Mouse (Mus musculus) layer of hippocampus, adult 2 months (tissue): ENCODE measurements around the gene Trip10. TPM values are rescaled to one million over a fixed set of nuclear protein-coding genes. Genes with fewer than 3 reads are reported as not detected.

ENCODE experiments used
- DNase-seq, 2 experiments: peaks; one replicate each; pipeline ENCODE4 v3.0.0; 2022; ENCODE audit warnings: low spot score in 2 of 2
- H3K27ac ChIP-seq: fragments of 200-600 bp; 2 replicates; pipeline ENCODE4 v1.8.1; 2022
- H3K4me3 ChIP-seq: fragments of 200-600 bp; 2 replicates; pipeline ENCODE4 v1.8.1; 2022; ENCODE audit warnings: mild to moderate bottlenecking
- CTCF ChIP-seq: fragments of 200-600 bp; conservative IDR thresholded peaks from 2 replicates; pipeline ENCODE4 v1.8.1; 2022; ENCODE audit warnings: antibody characterized with exemption, mild to moderate bottlenecking, moderate library complexity
- total RNA-seq, 2 experiments: library from RNA; stranded (reverse); gene quantifications; 2 replicates each; pipeline ENCODE4 v1.2.3; 2021

The Trip10 gene
- total RNA-seq, 2 experiments from 2014 or later = 8.2 to 9.8 TPM

DNA sequence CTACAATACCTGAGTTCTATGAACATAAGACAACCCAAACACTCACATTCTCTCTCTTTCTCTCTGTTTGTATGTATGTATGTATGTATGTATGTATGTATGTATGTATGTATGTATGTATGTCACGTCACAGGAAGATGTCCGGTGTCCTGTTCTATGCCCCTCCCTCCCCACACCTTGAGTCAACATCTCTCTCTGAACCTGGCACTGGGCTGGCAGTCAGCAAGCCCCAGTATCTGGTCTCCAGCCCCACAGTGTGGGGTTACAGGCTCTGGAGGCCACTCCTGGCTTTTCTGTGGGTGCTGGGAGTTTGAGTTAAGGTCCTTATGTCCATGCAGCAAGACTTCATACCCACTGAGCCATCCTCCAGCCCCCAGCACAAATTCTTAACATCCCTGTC, 21.8 kb upstream of the Trip10 start:
- DNase-seq = no peak
- Histone ChIP-seq H3K27ac (no peak overlapping the region), H3K4me3 (no peak overlapping the region)
- TF ChIP-seq CTCF = no peak

DNA sequence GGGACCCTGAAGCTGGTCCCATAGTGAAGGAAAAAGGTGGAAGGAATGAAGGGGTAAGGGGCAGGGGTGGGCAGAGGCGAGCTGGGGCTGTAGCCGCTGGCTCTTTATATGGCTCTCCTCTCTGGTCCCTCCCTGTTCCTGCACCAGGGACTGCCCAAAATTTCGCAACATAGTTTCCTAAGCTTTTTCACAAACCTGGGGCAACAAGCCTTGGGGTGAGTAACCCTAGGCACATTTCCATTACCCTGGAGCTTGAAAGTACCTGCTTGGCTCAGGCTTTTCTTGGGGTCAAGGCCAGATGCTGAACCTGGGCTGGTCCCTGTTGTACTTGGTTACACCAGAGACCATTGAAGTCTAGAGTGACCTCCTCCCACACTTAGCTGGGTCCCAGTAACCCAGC, 21.2 kb upstream of the Trip10 start, which contains the start of gene C3:
Gene C3, minus strand, starts transcription at position 123 of the 400 bp plus-strand sequence.
- no peak for DNase-seq
- Histone ChIP-seq H3K27ac (no peak within 1 kb of the TSS), H3K4me3 (no peak within 1 kb of the TSS)
- TF ChIP-seq CTCF = no peak

DNA sequence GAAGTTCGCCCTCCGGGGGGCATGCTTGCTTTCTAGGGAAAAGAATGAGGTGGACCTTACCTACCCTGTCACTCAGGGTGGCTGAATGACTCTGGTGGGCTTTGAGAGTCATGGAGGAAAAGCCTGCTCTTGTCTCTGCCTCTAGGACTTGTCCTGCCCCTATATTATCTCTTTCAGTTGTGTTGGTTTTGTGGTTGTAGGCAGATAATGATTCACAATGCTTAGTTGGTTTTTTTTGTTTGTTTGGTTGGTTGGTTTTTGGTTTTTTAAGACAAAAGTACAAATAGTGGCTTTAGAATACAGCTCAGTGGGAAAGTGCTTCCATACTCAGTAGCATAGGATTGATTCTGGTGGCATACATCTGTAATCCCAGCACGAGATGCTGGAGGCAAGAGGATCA, 20.4 kb upstream of the Trip10 start:
- Histone ChIP-seq H3K4me3 (no peak overlapping the region), H3K27ac (no peak overlapping the region)
- no peak for DNase-seq
- TF ChIP-seq CTCF = no peak

DNA sequence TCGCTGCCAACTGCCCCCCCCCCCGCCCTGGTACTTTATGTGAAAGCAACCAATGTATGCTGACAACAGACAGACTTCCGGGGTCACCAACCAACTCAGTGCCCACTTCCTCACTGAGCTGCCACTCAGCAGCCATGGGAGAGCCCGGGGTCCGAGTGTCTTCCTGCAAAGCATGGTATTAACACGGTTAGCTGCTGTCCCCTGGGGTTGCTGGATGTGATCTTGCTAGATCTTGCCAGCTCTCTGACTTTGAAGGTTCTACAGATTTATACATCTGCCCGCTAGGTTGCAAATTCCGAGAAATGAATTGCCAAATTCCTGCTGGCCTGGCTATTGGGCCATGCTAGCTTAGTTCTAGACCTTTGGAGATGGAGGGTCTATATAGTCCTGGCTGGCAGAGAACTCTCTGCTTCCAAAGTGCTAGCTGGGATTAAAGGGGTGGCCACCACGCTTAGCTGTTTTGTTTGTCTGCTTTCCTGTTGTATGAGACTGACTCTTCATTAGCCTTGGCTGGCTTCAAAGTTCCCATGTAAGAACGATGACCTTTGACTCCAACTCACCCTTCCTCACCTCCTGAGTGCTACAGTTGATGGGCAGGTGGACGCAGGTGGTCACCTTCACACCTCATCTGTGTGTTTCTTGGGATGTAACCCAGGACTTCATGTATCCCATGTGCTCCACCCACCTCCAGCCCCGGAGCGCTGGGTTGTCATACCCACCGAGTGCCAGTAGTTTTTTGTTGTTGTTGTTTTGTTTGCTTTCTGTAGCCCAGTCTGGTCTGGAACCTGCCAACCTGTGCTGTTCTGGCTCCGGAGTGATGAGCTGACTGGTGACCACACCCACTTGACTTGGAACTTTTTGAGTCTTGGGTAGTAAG, 19.2 kb upstream of the Trip10 start:
- no peak for TF ChIP-seq CTCF
- Histone ChIP-seq H3K4me3 (no peak overlapping the region), H3K27ac (no peak overlapping the region)
- DNase-seq = no peak

DNA sequence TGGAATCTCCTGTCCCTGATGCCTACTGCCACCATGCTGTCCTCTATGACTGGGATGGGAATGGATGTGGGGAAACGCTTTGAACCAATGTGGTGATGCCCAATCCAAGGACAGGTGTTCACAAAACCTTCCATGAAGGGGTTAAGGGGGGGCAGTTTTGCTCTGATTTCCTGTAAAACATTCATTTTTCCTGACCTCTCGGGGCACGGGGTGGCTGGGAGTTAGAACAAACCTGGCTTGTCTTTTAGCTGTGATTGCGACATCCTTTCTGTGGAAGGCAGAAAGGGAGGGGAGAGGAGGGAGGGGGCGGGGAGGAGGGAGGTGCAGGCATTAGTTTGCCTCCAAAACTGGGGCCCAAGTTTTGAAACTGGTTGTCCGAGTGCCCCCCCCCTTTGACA, 18.5 kb upstream of the Trip10 start:
- DNase-seq = no peak
- no peak for TF ChIP-seq CTCF
- no peak overlapping the region for H3K27ac ChIP-seq
- H3K4me3 ChIP-seq = no peak overlapping the region

DNA sequence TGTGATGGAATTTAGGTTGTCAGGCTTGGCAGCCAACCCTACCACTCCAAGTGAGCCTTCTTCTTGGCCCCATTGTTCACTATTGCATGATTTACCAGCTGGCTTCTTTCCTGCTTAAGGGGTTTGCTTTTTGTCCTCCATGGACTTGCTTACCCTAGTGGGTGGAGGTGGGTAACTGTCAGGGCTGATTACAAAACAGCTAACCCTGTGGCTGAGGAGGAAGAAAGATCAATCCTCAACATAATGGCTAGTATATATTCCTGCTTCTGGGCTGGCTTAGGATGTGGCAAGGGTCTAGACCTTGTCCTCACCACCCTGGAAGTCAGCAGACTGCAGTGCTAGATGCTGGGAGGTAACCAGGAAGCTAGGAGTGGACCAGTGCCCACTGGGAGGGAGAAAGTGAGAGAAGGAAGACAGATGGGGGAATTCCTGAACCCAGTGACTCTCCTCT, 17.9 kb upstream of the Trip10 start:
- Histone ChIP-seq H3K4me3 (no peak overlapping the region), H3K27ac (no peak overlapping the region)
- no peak for DNase-seq
- TF ChIP-seq CTCF = no peak

DNA sequence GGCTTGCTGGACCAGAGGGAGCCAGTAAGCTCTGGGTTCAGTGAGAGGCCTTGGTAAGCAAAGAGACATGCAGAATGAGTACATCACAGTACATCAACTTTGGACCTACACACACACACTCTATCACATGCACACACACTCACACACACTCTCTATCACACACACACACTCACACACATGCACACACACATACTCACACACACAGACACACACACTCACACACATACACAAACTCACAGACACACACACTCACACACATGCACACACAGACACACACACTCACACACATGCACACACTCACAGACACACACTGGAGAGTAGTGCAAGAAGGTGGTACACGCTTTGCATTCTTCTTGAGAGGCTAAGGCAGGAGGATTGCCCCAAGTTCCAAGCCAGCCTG, 17.1 kb upstream of the Trip10 start:
- no peak for TF ChIP-seq CTCF
- no peak overlapping the region for H3K4me3 ChIP-seq
- no peak overlapping the region for H3K27ac ChIP-seq
- no peak for DNase-seq

DNA sequence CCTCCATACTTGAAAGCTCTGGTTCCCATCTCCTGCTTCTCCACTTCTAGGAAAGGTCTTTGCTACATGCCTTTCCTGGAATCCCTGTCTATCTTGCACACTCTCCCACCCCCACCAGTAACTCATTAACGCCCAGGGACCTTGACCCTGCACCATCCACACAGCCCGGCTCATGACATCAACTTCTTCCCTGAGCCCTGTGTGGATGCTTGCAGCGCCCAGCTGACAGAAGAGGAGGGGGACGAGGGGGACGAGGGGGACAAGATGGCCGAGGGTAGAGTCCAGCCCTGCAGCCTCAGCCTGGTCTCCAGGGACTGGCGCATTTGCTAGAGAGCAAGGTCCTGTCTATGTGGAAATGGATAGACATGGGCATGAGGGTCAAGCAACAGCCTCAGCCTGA, 16.2 kb upstream of the Trip10 start:
- H3K4me3 ChIP-seq = no peak overlapping the region
- TF ChIP-seq CTCF = no peak
- DNase-seq = no peak
- H3K27ac ChIP-seq = no peak overlapping the region

DNA sequence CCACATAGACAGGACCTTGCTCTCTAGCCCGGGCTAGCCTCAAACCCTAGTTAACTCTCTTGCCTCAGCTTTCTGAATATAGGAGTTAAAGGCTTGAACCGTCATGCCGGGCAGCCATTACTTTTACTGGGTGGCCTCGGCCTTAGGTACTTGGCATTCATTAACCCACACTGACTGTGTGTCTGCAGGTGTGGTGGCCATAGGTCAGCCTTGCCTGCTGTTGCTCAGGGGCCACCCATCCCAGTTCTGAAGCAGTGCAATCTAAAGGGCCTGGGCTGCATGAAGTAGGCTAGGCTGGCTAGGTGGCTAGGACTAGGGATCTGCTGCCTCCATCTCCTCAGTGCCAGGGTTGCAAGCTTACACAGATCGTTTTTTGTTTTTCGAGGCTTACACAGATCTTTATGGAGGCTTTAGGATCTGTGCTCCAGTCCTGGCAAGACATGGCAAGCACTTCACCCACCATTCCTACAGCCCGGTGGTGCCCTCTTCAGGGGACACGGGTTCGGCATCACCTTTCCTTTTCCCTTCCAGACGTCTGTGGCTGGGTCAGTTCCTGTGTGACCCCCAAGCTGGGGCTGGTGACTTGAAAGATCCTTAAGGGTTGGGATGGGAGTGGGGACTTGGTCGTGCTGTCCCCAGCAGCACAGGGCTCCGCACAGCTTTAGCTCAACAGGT, 14.9 kb upstream of the Trip10 start:
- no peak overlapping the region for H3K4me3 ChIP-seq
- no peak for DNase-seq
- H3K27ac ChIP-seq = no peak overlapping the region
- TF ChIP-seq CTCF = no peak; the same call in 1 of the 2 replicates

DNA sequence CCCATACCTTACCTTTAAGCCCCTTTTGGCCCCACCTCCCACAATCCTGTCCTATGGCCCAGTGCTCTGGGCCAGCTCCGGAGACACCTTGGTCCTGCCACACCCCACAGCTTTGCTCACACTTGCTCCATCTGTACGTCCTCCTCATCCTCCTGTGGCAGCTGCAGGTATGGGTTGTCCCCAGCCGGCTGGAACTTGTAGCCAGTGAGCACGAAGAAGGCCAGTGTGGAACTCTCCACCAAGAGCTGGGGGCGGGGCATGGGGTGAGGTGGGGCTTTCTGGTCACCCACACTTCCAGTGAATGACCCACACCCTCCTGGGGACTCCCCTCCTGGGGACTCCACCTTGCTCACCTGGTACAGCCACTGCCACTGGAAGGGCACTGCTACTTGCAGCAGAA, 13.5 kb upstream of the Trip10 start:
- Histone ChIP-seq H3K4me3 (no peak overlapping the region), H3K27ac (no peak overlapping the region)
- TF ChIP-seq CTCF = no peak
- DNase-seq = no peak

DNA sequence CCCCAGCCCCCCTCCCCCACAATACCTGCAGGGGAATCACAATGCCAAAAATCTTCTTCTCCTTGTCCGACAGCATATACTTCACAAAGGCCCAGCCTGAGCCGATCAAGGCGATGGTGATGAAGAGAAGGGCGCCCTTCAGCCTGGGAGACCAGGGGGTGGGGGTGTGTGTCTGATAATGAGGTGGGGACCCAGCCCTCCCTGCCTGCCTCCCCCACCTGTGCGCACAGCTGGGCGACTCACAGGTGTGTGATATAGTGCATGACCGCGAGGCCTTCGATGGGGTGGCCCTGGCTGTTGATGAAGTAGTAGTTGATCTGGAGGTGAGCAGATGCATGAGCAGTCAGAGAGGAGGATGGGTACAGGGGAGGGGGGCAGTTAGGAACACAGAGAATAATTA, 12.1 kb upstream of the Trip10 start:
- no peak for DNase-seq
- no peak for TF ChIP-seq CTCF
- H3K27ac ChIP-seq = no peak overlapping the region

DNA sequence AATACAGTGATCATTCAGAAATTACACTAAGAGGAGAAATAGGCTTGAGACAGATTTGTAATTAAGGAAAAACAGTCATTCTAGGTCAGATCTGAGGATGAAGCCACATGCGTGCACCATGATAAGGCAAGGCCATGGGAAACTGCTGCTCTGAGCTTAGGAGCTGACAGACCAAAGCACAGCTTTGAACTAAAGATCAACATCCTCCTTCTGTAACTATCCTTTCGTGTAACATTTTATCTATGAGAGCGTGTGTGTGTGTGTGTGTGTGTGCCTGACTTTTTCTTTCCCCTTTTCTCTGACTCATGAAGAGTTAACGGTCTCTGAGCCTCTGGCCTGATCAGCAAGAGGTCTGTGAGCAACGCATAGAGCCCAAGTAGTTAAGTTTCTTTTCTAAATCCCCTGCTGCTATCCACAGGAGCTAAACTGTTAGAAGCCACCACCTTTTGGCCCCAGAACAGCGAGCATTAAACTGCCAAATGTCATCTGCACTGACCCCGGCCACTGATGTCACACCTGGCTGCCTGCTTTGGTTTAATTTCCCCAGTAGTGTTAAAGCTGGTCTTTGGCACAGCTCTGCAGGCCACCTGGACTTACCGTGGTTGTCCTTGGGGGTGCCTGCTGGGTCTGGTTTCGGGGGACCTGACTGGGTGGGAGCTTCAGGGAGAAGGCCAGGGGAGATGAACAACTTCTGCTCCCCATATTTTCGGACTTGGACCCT, 5.4 kb upstream of the Trip10 start:
- H3K27ac ChIP-seq = no peak overlapping the region
- no peak for DNase-seq
- no peak overlapping the region for H3K4me3 ChIP-seq
- TF ChIP-seq CTCF = no peak

More for the DNA sequence above, 12.1 kb upstream of the Trip10 start:
- H3K4me3 ChIP-seq = no peak overlapping the region

DNA sequence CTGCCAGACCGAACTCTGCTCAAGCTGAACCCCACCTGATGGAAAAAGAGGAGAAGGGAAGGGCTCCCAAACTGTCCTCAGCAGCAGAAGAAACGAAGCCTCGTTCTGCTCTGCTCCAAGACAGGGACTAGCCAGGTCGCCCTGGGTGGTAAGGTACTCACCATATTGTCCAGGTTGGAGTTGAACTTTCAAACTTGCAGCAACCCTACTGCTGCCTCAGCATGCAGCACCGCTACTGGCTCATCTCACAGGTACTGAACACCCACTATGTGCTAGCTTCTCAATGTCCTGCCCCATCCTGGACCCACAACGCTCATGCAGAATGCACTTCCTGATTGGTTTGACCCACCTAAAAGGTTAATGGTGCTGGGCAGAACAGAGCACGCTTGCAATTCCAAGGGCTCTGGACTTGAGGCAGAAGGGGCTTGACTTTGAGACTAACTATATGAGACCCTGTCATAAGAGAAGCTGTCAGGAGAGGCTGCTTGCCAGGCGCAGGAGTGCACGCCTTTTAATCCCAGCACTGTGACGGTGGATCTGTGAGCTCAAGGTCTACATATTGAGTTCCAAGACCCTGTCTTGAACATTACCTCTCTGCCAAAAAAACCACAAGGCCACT, 3.8 kb upstream of the Trip10 start:
- no peak overlapping the region for H3K27ac ChIP-seq
- no peak for DNase-seq
- no peak for TF ChIP-seq CTCF
- no peak overlapping the region for H3K4me3 ChIP-seq
